Mouse (Mus musculus) brain, embryonic 14.5 days (tissue): ENCODE measurements around the gene Kcnd3. TPM values are rescaled to one million over a fixed set of nuclear protein-coding genes. Genes with fewer than 3 reads are reported as not detected.

ENCODE experiments used
- DNase-seq: peaks from one replicate; pipeline ENCODE4 v3.0.0-alpha.2; 2011; ENCODE audit warnings: low read depth
- CTCF ChIP-seq: fragments of 200-500 bp; IDR thresholded peaks from 2 replicates; pipeline ENCODE4 v1.5.1; 2012; ENCODE audit warnings: inconsistent platforms, mild to moderate bottlenecking, moderate library complexity, borderline replicate concordance; ENCODE audit not compliant: insufficient read depth, insufficient read length; ENCODE audit errors: extremely low read depth
- POLR2A ChIP-seq: fragments of 200-500 bp; IDR thresholded peaks from 2 replicates; pipeline ENCODE4 v1.6.1; 2012; ENCODE audit warnings: mild to moderate bottlenecking, inconsistent platforms, borderline replicate concordance; ENCODE audit not compliant: poor library complexity, insufficient read depth, insufficient read length, severe bottlenecking; ENCODE audit errors: extremely low read depth
- polyA plus RNA-seq: library from polyadenylated mRNA; depleted of rRNA; stranded (reverse); fragments of >200 nt; gene quantifications from 2 replicates; pipeline ENCODE4 v1.2.3, GENCODE M21; 2012

Gene Kcnd3
- polyA plus RNA-seq, 1 experiment, result 32.0 TPM

GRCm38 (mm10) chr3:105472564-105472963 lies 20.4 kb downstream of the Kcnd3 start:
- no peak for TF ChIP-seq POLR2A
- no peak for TF ChIP-seq CTCF

DNA sequence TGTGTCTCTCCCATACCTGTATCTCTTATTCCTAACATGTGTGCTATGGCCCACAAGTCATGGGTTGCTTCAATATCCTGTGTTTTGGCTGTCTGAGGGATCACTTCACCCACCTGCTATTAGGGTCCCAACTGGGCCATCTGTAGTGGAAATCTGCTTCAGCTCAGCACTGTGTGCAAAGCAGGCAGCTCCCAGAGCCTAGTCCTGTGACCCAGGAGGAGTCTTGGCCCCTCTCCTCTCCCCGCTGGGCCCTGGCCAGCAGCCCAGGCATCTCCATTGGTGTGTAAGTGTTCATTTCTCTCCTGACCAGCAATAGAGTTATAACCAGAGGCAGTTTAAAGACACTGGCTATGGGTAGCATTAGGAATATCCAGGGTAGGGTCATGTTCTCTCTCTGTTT lies 24.3 kb downstream of the Kcnd3 start:
- TF ChIP-seq POLR2A (no peak), CTCF (no peak)
- peak; percentile 43 for DNase-seq

More at GRCm38 (mm10) chr3:105472564-105472963, 20.4 kb downstream of the Kcnd3 start:
- DNase-seq, result no peak

DNA sequence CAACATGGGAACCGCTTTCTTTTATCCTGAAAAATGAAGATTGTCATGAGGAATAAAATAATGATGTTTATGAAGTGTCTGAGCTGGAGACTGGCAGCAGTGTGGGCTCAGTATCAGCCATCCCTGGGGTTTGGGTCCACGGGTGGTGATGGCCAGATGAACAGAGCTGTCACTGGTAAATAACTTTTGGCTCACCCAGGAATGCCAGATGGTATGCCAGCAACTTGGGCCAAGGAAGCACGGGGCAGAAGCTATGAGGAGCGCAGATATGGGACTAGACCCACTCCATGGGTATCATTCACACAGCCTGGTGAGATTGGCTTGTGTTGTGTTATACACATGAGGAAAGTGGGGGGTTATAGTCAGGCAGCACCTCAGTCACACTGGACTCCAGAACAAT lies 26.7 kb downstream of the Kcnd3 start:
- no peak for TF ChIP-seq POLR2A
- no peak for DNase-seq

DNA sequence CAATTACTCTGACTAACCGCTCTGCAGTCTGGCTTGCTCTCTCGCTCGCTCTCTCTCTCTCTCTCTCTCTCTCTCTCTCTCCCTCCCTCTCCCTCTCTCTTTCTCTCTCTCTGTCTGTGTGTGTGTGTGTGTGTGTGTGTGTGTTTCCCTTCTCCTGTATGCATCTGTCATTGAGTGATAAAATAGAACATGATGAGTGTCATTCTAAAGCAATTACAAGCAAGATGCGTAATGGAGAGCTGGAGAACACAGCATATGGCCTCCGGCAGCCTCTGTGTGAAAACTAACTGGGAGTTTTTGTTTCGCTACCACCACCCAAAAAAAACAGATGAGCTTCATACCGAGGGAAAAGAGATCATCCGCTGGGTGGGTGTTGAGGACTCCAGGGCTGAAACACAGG lies 29.3 kb downstream of the Kcnd3 start:
- DNase-seq, result peak; percentile 70
- TF ChIP-seq POLR2A, result no peak
- no peak for TF ChIP-seq CTCF

GRCm38 (mm10) chr3:105483651-105484052 lies 31.5 kb downstream of the Kcnd3 start:
- no peak for TF ChIP-seq POLR2A
- no peak for TF ChIP-seq CTCF
- peak; percentile 76 for DNase-seq

GRCm38 (mm10) chr3:105487171-105487570 lies 35.0 kb downstream of the Kcnd3 start:
- TF ChIP-seq CTCF (no peak), POLR2A (no peak)
- no peak for DNase-seq

- peak; percentile 77 for DNase-seq
- TF ChIP-seq POLR2A (no peak), CTCF (no peak)
Measured at GRCm38 (mm10) chr3:105489607-105490006, 37.5 kb downstream of the Kcnd3 start.

DNA sequence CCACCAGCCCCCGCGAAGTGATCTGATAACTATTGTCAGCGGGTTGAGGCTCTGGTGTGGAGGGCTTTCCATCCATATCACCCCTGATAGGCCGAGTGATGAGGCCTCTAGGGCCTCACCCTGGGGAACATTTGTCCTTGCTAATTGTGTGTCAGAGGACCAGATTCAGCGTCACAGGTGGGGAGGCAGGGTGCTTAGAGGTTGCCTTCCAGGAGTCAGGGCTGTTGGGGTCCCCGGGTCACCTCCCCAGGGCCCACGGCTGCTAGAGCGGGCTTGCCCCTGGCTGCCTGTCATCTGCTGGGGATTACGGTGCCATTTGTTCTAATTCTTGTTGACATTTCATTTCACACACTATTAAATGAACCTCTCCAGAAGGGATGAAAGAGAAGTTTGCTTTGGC lies 42.8 kb downstream of the Kcnd3 start:
- no peak for TF ChIP-seq POLR2A
- no peak for TF ChIP-seq CTCF
- DNase-seq, result no peak

DNA sequence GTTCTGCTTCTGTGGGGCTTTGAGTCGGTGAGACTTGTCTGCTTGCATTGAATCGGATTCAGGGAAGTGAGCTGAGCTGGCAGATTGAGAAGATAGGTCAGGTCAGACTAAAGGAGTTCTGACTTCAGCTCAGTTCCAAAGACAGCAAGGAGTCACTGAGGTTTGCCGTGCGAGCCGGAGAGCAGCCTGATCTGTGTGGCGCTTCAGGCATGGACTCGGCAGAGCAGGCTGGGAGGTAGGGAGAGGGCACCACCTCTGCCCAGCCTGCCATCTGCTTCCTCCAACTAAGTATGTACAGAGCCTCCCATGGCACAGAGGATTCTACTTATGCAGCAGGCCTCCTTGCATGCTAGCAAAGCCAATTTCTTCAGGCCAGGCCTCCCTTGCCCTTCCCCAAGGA lies 44.1 kb downstream of the Kcnd3 start:
- DNase-seq, result no peak
- TF ChIP-seq POLR2A (no peak), CTCF (no peak)

DNA sequence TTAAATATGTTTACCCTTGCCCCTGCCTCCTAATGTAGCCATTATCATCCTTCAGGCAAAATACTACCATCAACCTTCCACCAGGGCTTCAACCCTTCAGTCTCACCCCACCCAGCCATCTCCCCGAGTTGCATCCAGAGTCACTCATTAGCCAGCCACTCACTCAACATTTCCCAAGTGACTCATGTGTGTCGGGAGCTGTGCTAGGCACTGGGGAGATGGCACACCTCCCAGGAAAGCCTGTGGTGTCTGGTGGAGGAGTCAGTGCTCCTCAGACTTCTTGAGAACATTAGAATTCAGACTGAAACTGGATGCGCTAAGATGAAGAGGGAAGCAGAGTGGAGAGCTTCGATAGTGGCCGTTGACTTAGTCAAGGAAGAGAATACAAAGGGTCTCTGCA lies 44.8 kb downstream of the Kcnd3 start:
- no peak for DNase-seq
- TF ChIP-seq CTCF (no peak), POLR2A (no peak)

- TF ChIP-seq CTCF (no peak), POLR2A (no peak)
- no peak for DNase-seq
Measured at GRCm38 (mm10) chr3:105501071-105501470, 48.9 kb downstream of the Kcnd3 start.

GRCm38 (mm10) chr3:105504272-105504671 lies 52.1 kb downstream of the Kcnd3 start:
- TF ChIP-seq POLR2A, result no peak
- TF ChIP-seq CTCF, result no peak
- no peak for DNase-seq
